Mouse (Mus musculus) bone marrow, adult 2 months (tissue): ENCODE data around the gene Atg2b.

Experiments used
- CTCF ChIP-seq: fragments of 200-500 bp; IDR thresholded peaks from 2 replicates; pipeline ENCODE4 v1.5.1; 2011; ENCODE audit warnings: low read length, control low read depth; ENCODE audit not compliant: control insufficient read depth, insufficient read depth
- POLR2A ChIP-seq: fragments of 200-500 bp; IDR thresholded peaks from 2 replicates; pipeline ENCODE4 v1.6.1; 2011; ENCODE audit warnings: low read depth, mild to moderate bottlenecking, control low read depth, low read length, borderline replicate concordance; ENCODE audit not compliant: control insufficient read depth

GRCm38 (mm10) chr12:105622048-105622447, 63.0 kb downstream of the Atg2b start:
- TF ChIP-seq CTCF = no peak
- no peak for TF ChIP-seq POLR2A
